Mouse (Mus musculus): ENCODE measurements around the gene Smim26.

Smim26 gene

DNA sequence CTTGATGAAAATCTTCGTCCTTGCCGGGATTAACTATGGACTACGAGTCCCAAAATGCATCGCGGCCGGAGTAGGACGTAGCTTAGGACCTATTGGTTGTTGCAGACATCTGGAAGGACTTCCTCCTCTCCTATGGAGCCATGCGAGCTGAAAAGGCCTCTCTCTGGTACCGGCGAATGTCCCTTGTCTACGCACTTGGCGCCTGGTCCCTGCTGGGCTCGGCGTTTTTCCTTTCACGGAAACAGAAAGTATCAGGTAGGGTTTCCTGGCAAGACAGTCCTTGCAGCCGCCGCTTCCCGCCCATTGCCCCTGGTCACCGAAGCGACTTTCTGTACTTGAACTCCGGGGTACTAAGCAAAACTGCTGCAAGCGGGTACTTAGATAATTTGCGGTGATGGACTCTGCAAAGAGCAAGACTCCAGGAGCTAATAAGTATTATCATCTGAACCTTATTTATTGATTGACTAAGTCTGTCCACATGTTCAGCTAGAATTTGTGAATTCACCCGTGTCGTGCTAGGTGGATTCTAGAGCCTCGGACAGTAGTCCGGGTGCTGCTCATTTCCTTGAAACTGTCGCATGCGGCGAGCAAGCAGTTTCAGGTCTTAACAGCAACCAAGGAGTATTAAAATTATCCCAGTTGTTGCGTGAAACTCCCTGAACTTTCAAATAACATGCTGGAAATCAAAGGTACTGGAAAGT, at the start of gene Smim26:
TSS of gene Smim26 (plus strand) at position 104 of the 701 bp plus-strand sequence.
- DNase-seq (ENCODE audit: low spot score), result peak; percentile 87

DNA sequence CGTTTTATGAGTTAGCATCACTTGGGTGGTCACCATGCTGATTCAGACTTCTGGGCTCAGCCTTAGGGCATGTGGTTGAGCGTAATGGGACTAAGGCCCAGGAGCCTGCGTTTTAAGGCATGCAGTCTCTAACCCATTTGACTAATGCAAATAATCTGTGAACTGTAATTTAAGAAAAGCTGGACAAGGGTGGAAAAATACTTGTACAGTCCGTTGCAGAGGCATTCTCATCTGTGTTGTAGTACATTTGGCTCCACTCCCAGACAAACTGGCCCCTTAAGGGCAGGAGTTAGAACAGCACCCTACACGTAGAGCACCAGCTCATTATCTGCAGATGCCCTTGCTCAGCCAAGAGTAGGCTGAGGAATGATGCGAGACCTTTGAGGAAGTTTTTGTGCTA, 49.2 kb upstream of the Smim26 start:
- DNase-seq (ENCODE audit: low spot score), result no peak

DNA sequence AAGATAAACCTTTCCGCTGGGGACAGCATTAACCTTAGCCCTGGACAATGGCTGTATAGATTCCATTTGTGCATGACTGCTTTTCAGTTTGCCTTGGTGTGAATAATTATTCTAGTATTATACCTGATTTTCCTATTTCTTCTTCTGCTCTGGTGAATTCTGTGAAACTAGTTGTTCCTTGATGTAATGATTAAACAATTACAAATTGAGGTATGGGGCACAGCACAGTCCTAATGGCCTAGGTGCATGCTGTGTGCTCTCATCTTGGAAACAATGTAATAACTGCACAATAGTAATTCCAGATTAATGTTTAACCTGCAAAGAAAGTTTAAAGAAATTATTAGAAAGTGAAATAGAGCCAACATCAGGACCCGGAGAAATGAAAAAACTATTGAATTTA, 48.8 kb upstream of the Smim26 start:
- no peak for DNase-seq (ENCODE audit: low spot score)

DNA sequence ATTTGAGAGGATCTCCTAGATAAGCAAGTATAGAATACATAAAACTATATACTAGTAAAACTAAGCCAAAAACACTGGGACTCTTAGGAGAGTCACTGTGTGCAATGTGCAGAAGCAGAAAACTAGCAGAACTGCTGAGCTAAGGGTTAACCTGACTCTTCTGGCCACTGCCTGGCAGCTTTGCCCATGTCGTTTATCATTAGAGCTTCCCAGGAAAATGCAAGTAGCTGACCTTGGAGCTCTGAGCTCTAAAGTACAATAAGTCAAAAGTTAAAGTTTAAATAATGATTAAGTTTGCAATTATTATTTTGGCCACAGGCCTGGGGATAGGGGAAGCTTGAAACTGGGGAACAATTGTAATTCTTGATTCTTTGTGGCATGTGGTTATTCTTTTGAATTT, 48.4 kb upstream of the Smim26 start:
- DNase-seq (ENCODE audit: low spot score), result no peak

DNA sequence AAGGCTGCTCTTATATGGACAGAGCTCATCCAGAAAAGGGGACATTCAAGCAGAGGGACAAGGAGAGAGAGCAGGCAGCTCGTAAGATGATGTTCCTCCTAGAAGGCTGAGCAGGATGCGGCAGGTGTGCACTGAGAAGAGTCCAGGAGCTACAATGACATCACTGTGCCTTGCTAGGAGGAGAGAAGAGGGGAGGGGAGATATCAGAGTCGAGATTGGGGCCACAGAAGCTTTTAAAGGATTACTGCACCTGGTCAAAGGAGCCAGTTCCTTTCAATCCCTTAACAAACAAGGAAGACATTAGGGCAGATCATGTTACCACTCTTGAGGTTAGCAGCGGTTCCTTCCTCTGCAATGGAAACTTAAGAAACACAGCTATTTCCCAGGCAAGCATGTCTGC, 46.3 kb upstream of the Smim26 start:
- no peak for DNase-seq (ENCODE audit: low spot score)

DNA sequence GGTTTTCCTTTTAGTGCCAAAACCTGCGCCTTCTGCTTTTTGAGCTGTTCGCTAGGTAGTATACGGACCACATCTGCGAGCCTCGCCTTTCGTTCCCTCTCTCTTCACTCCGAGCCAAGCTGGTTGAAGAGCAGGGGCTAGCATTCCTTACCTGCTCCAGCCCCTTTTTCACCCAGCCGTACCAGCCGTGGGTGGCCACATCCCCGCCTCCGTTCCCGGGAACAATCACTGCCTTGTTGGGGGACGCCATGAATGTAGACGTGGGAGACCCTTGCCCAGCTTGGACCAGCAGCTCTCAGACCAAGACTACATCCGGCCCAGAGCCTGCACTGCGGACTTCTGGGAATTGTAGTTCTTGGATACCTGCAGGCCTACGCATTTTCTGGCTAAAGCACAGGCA, 43.3 kb upstream of the Smim26 start, which contains the start of gene Rbbp9:
TSS of gene Rbbp9 (minus strand) at position 341 of the 400 bp plus-strand sequence.
- DNase-seq (ENCODE audit: low spot score), result peak; percentile 85

DNA sequence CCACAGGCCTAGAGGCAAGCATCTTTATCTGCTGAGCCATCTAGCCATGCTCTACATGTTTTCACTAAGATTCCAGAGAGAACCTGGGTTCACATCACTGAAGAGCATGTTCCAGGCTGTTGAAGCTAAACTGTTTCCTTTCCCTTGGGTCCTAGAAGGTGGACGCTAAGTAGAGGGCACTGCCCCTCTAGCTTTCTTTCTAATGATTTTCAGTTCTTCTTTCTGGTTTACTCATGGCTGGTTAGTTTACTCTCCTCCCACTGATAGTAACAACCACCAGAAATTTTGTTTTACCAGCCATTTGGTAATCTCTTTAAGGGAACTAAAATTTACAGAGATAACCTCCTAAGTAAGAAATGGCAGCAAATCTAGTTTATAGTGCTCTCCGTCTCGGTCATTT, 39.9 kb upstream of the Smim26 start:
- no peak for DNase-seq (ENCODE audit: low spot score)

DNA sequence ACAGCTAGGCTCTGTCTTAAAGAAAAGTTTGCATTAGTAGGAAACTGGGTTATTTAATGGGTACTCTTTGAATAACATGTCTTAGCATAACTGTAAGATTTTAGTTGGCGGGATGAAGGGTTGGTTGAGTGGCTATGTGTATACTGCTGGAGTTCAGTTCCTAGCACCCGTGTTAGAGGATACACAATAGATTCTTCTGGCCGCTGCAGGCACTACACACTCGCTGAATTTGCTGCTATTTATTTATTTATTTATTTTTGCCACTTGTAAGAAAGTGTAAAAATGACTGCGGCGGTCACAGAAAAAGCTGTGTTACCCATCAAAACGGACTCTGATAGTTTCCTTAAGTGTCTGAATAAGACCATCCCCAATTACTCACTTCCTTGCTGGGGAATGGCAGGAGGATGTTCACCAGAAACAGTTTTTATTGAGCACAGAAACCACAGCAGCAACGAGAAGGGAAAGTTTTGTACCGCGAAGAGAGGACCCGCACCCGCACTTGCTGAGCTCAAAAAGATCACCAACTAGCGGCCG, 38.5 kb upstream of the Smim26 start:
- DNase-seq (ENCODE audit: low spot score), result peak; percentile 44

DNA sequence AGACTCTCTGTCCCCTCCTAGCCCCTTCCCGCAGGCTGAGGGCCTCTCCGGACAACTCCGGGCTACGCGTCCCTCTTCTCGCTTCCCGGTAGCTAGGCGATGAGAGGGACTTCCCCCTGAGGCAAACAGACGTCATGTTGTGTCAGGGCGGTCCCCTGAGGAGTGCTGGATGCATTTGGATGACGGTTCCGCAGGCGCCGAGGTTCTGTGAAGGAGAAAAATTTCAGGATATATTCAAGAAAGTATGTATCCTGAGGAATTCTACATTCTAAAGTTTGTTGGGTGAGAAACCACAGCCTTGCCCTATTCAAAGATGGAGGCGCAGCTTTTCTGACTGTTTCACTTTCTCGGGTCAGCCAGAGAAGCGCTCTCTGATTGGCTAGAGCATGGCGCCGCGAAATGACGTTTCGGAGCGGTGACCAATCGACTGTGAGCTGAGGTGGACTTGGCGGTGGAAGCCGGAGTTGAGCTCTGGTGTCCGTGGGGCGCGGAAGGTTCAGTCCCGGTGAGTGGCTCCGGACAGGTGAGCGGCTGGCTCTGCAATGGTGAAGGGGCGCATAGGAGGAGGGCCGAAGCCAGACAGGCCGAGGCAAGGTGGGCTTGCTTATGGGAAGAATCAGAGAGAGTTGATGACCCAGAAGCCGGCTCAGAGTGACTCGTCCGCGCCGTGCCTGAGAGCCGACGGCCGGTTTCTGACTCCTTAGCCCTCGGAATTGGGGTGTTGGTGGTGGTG, 37.9 kb upstream of the Smim26 start, which contains the start of gene Sec23b:
TSS of gene Sec23b (plus strand) at position 410 of the 733 bp plus-strand sequence.
- peak; percentile 98 for DNase-seq (ENCODE audit: low spot score)

DNA sequence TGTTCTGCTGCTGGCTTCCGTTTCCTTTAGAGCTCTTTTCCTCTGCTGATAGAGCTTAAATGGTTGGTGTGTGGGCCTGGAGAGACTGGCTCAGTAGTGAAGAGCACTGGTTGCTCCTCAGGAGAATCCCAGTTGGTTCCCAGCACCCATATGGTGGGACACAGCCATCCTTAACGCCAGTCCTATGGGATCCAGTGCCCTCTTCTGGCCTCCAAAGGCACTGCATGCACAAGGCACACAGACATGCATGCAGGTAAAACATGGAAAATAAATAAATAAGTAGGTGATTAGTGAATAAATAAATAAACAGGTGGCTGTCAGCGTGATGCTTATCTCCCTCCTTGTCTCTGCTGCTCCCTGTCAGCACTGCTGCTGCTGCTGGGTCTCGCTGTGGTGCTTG, 5.1 kb upstream of the Smim26 start:
- DNase-seq (ENCODE audit: low spot score), result no peak

DNA sequence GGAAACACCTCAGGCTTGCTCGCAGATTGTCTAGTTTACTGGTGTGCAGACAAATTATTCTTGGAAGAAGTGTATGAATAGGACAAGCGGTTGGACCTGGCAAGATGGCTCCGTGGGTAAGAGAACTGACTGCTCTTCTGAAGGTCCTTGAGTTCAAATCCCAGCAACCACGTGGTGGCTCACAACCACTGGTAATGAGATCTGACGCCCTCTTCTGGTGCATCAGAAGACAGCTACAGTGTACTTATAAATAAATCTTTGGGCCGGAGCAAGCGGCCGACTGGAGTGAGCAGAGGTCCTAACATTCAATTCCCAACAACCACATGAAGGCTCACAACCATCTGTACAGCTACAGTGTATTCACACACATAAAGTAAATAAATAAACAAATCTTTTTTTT, 818 bp upstream of the Smim26 start:
- DNase-seq (ENCODE audit: low spot score), result peak; percentile 2

DNA sequence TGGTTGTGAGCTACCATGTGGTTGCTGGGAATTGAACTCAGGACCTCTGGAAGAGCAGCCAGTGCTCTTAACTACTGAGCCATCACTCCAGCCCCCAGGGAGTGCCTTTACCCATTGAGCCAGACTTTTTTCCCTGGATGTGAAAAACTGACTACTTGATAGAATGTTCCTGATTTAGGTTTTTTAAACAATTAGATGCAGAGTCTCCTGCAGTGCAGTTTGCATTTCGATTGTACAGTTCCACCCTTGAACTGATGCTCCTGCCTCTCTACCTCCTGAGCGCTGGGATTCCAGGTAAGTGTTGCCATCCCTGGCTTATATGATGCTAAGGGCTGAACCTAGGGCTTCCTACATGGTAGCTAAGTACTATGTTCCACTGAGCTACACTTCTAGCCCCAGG, 4.2 kb downstream of the Smim26 start:
- DNase-seq (ENCODE audit: low spot score), result no peak

DNA sequence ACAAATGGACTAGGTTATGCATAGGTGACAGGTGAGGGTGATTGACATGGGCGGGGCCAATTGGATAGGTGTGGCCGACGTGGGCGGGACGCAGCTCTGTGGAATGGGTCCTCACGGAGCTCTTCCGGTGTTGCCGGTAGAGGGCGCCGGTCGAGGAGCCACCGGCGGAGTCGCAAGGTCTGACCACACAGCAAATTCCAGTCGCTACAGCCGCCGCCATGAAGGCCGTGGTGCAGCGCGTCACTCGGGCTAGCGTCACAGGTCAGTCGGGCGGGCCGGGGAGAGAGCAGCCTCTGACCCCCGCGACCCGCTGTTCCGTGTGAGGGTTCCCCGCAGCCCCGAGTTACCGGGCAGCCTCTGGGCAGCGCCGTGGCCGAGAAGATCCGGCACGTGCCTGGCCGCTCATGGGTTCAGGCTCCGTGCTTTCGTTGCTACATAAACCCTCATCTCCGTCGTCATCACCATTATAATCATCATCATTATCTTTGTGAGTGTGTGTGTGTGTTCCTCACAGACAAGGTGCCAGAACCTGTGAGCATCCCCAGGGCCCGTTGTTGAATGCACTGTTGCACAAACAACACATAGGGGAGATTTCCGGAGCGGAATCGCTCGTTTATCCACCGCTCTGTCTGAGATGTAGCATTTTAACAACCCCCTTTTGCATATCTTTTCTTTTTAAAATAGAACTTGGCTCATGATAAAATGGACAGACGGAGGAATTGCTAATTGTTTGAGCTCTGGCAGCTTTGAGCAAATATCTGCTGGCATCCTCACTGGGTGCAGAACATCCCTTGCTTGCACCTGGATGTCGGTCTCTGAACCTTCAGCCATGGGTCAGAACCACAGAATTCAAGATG, 6.2 kb downstream of the Smim26 start, which contains the start of gene Dtd1:
TSS of gene Dtd1 (plus strand) at position 67 of the 857 bp plus-strand sequence.
- peak; percentile 90 for DNase-seq (ENCODE audit: low spot score)

DNA sequence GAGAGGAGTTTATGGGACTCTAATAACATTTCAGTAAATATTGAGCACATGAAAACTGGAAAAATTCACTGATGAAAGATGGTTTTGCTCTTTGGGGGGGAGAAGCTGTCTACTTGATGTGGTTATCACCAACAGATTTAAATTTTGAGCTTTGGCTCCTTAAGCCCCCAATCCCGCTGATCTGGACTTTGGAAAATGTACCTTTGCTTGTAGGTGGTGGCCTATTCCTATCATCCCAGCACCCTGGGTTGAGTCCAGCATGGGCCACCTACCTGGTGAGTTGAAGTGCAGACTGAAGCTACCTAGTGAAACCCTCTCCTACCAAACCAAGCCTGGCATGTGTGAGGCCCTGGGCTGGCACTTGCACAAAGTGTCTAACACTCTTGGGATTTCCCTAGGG, 7.7 kb downstream of the Smim26 start:
- no peak for DNase-seq (ENCODE audit: low spot score)

DNA sequence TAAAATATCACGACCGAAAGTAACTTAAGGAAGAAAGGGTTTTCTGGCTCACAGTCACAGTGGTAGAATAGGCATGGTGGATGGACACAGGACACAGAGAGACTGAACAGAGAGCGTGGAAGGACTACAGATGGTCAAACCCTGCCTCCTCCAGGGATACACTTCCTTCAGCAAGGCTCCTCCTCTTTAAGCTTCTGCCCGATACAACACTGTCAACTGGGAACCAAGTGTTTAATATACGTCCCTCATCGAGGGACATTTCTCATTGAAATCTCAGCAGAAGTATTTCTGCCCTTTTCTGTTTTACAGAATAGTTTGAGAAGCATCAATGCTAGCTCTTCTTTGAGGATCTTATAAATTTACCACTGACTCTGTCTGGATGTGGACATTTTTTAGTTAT, 20.1 kb downstream of the Smim26 start:
- no peak for DNase-seq (ENCODE audit: low spot score)

DNA sequence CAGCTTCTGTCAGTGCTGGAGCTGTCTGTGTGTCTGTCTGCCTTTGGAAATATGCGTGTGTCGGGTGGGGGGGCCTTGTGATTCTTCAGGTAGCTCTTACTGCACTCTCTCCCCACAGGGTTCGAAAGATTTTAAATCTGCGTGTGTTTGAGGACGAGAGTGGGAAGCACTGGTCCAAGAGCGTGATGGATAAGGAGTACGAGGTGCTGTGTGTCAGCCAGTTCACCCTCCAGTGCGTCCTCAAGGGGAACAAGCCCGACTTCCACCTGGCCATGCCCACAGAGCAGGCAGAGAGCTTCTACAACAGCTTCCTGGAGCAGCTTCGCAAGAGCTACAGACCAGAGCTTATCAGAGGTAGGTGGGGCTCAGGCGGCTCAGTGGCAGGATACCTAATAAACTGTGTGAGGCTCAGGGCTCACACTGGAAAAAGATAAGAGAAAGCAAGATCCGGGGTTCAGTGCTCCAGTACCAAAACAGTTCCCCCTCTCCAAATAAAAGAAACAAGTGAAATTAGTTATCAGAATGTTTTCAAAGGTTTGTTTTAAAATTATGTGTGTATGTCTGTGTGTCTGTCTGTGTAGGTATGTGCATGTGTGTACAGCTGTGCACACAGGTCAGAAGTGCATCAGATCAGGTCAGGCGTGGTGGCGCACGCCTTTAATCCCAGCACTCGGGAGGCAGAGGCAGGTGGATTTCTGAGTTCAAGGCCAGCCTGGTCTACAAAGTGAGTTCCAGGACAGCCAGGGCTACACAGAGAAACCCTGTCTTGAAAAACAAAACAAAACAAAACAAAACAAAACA, 23.4 kb downstream of the Smim26 start:
- no peak for DNase-seq (ENCODE audit: low spot score)

DNA sequence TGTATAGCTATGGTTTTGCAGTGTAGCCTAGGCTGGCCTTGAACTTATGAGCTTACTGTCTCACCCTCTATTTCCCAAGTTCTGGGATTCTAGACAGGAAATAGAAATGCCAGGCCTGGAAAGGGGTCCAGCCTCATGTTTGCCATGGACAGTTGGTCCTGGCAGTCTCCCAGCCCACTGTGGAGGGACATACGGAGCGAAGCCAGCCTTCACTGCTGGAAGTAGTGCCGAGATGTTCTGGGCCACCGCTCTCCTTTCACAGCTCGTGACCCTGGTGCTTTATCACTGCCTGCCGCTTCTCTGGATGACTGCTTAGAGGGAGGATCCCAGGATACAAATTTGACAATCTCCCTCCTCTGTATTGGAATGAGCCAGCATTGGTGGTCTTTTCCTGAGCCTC, 27.6 kb downstream of the Smim26 start:
- DNase-seq (ENCODE audit: low spot score), result no peak

DNA sequence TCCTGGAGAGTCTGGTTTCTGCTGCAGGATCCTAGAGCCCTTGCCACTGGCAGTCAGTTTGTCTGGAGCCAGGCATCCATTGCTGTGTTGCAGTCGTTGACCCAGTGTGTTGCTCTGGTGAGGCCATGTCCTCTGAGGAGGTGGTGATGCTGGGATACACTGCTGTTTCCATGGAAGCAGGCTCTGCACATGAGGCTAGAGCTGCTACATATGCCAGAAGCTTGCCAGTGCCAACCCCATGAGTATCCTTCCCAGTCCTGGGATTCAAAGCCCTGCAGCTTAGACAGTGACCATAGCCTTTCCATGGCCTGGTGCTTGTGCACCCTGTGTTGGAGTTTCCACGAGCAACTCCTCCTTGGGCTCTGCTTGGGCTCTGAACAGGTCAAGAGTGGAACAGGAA, 39.7 kb downstream of the Smim26 start:
- no peak for DNase-seq (ENCODE audit: low spot score)

DNA sequence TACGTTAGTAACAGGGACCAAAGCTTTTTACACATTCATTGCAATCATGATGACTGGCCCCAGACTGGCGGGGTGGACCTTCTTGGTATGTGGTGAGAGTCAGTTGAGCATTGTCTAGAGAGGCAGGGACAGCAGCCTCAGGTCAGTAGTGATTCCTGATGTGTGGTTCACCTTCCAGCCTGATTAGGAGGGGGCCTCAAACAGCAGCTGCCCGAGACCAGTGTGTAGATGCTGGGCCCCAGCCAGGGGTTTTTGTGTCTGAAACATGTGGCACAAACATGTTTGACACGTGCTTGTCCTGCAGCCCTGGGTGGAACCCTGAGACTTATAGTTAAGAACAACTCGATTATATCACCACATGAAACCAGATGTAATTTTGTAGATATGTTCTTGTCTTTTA, 40.4 kb downstream of the Smim26 start:
- DNase-seq (ENCODE audit: low spot score), result no peak

DNA sequence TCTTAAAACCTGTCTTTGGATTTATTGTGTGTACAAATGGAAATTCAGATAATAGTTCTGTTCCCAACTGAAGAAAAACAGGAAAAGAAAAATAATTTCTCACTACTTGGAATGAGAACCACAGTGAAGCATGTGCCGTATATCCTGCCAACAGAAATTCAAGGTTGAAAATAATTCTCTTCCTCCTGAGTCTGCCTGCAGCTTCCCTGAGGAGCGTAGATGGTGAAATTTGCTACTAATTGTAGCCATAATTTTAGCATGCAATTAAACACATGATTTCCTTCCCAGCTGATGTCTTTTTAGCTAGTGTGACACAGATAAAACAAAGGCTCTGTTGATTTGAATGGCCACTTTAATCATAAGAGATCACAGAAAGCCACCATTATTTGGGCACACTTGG, 40.9 kb downstream of the Smim26 start:
- DNase-seq (ENCODE audit: low spot score), result no peak

DNA sequence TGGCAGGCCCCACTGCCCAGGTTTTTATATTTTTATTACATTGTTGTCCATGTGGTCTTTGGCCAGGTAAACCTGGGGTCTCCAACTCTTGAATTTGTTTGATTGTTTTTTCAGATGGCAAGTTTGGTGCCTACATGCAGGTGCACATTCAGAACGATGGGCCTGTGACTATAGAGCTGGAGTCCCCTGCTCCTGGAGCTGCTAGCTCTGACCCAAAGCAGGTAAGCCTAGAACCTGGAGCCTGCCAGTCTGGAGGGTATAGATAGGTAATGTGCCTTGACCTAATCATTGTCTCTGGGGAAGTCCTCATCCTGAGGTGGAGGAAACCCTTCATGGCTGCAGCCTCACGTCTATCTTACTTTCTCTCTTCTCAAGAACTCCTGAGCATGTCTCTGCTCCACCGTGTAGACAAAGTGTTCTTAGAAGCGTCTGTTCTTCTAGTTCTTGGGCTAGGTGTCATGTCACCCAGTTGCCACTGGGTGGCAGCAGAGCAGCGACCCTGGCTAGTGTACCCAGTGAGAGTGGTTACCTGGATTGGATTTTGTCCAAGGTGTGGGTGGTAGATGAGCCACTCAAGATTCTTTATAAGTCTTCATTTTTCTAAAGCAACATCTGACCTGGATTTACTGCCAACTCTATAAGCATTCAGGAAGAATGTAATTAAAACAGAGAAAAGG, 41.9 kb downstream of the Smim26 start:
- DNase-seq (ENCODE audit: low spot score), result peak; percentile 78
